Mouse (Mus musculus): ENCODE measurements around the gene Krt28.

The Krt28 gene

DNA sequence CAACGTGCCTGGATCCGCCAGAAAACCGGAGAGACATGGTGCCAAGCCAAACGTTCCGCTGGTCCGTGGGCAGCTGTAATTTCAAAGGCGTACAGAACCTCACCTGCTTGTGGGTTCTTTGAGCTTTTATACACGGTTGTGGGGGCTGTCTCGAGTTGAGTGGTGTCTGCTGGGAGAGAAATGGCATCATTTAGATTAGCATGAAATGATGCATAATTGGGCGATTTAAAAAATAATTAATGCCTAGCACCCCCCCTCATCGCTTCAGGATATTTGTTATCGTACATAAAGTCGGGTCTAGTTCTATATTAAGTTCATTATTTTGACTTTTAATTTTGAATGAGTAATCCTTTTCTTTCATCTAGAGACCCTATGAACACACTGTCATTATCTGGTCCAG is at the start of gene Krt28:
Krt28 (minus strand) TSS at position 101 of the 400 bp plus-strand sequence.
- no peak for DNase-seq

DNA sequence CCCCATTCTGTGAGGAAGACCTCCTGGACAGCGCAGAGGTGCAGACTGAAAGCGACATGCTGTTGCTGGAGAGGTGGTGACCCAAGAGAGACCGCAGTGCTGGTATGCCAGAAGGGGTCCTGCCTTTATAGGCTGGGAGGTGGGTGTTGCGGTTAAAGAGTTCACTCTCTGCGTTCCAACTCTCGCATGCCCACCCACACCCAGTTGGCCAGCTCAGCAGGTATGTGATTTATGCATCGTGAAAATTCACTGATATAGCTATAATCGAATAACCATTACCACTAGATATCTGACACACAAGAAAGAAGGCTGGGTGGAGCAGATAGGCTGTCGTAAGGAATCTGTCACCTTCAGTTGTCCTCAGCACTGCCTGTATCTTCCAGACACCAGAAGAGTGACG is 47.5 kb upstream of the Krt28 start, which contains the start of gene Krt12:
Krt12 (minus strand) TSS at position 101 of the 400 bp plus-strand sequence.
- no peak for DNase-seq

DNA sequence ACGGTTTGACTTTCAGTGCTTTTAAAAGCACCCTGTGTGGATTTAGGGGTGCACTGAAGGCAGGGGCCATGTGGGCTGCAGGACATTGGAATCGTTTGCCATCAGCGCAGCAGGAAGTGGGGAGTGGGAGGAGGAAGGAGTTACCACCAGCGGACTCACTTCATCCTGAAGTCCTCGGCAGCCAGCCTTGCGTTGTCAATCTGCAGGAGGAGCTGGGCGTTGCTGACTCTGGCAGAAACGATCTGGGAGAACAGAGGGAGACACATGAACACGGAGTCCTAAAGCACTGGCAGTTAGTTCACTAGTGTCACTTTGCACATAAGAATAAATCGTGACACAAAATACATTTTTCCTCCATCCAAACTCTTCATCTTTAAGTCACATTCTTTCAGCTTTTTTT is 45.9 kb upstream of the Krt28 start:
- DNase-seq = no peak

DNA sequence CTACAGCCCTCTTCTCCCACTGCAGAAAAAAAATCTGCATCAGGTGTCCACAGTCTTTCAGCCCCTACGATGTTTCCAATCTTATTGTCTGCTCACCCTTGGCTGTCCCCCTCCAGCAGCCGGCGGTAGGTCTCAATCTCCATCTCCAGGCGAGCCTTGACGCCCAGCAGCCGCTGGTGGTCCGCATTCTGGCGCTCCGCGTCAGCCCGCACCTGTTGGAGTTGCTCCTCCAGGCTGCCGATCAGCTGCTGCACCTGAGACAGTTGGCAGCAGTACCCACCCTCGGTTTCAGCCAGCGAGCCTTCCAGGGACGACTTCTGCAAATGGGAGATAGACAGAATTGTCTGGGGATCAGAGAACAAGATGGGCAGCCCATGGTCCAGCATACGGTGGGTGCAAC is 43.1 kb upstream of the Krt28 start:
- no peak for DNase-seq

DNA sequence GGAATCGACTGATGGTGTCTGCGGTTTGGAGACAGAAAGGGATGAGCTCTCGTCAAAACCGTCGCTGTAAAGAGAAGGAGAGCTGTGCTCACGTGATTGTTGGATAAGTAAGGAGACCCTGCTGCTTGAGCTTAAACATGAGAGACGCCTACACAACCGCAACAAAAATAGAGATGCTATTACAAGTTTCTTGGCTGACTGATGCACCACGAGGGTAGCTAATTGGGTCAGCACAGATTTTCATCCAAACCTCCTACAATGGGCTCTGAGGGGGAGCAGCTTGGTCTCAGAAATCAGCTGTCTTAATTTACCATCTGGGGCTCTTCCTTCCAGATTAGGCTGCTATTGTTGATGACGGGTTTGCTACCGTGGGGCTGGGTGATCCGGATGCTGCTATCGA is 42.2 kb upstream of the Krt28 start:
- DNase-seq = no peak

DNA sequence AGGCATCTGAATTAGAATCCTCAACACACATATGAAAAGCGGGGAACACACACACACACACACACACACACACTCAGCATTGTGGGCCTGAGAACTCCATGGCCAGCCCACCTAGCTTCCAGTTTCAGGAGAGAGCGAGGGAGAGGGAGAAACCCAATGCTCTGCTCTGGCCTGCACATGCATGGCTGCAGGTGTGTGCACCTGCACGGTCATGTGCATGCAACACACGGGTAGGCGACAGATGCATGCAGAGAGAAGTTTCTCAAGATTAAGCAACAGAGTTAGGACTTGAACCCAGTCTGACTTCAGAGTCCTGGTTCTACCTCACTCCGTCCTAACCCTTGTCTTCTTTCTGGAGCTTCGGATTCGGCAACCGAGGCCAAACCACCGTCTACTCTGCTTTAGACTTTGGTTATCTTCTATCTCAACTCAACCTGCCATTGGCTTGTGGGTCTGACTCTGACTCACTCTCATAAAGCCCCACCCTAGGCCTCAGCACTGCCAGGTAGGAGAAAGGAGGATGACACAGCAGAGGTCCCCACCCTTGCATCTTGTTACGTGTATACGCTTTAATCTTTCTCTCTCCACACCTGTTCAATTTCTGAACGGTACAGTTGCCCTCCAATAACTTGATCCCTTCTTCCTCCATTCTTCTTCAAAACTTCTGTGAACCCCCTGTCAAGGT is 39.9 kb upstream of the Krt28 start:
- no peak for DNase-seq

DNA sequence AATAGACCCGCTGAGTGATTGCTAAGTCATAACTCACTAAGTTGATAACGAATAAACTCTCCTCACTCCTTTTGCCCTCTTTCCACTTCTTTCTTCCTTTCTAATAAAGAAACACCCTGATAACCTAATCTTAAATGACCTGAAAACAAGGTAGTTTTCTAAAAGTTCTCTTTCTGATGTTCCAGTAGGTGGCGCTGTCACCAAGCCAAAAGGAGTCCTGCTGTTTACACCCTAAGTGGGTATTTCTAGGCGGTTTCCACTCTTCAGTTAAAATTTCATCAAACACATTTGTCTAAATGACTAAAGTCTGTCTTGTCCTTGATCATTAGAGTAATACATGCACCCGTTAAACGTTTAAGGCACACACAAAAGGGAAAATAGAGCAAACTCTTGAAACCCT is 38.5 kb upstream of the Krt28 start:
- peak; percentile 70 for DNase-seq

DNA sequence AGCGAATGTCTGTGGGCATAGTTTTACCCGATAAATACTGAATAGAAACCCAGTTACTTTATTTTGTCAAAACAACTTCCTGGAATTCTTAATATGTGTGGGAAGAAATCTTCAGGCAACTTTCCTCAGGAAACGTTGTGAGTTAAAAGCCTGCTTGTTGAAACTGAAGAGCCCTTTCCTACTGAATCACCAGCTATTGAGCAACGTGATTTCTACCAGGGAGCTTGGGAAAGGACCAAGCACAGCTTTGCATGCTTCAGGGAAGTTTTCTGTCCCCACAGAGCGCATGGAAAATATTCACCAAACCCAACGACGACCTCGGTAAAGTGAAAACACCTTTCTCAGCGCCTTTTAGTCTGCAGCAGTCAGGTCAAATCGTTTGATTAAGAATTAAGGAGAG is 31.5 kb upstream of the Krt28 start:
- no peak for DNase-seq

DNA sequence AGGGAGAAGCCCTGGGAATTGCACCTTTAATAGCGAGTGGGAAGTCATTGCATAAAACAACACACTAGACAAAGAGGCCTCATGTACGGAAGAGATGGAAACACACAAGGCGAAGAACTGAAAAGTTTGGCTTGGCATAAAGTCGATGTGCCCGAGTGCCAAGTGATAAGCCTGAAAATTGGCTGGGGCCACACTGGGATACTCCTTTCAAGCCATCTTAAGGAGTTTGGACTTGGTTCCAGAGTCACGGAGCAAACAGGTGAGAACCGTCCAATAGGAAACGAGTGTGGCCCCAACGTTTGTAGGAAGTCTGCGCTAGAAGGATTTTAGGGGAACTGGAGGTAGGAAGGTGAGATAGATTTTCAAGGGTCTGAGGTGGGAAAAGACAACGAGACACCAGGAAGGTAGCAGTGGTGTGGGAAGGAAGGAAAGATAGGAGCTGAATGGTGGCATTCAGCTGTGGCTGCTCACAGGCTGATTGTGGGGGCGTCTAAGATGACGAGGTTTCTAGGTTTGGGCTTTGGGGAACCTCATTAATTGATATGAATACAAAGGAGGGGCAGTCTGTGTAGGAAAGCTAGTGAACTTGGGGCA is 25.4 kb upstream of the Krt28 start:
- DNase-seq = no peak

DNA sequence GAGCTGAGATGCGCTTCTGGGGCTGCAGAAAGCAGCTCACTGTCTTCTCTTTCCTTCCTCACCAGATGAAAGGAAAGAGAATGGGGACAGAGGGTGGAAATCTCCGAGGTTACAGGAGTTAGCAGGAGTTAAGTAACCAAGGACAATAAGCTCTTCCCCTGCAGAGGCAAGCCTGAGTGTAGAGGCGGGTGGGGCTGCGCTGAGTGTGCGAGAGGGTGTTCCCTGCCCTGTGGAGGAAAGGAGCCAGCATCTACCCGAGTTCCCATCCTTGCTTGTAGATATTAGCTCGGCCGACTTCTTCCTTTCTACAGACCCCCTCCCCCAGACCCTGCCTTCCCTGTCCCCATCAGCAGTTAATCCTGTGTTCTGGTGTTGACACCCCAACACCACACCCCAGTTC is 24.1 kb upstream of the Krt28 start:
- no peak for DNase-seq

DNA sequence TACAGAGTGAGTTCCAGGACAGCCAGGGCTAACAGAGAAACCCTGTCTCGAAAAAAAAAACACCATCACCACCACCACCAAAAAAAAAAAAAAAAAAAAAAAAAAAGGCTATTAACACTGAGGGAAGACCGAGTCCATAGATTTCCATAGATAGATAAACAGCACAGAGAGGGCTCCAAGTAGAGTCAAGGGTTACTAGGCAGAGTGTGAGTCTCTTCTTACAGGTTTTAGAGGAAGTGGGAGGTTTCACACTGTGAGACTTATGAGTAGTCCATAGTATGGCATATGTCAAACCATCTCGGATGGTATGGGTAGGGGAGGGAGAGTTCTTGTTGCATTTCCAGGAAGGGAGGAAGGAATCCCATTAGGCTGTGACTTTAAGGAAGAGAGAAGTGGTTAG is 23.4 kb upstream of the Krt28 start:
- no peak for DNase-seq

DNA sequence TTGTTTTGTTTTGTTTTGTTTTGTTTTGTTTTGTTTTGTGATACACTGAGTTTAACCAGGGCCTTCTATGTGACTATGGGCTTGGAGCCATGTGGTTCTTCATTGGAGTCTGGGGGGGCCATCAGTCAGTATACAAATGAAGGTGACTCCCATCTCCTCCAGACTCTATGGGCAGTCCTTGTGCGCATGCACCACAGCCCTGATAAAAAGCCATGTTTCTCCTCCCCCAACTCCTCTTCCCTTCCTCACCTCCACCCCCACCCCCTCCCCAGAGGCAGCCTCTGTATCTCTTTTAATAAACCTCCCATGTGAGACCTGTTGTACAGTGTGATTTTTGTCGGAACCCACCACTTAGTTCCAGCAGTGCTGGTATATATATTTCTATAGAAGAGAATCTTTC is 22.0 kb upstream of the Krt28 start:
- no peak for DNase-seq

DNA sequence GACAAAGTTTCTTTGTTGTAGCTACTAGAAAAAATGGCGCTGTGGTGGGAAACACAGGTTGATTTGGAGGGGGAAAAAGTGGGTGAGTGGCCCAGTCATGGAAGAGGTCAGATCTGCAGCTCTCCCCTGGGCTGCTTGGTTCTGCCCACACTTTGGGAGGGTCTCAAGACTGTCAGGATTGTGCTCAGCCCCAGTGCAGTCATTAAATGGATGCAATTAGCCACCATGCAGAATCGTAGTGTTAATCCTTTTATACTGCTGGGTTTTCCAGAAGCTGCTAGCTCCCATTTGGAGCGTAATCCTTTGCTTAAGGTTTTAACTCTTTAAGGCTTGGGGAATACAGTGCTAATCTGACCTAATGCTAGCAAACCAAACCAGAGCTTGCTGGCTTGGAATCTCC is 21.3 kb upstream of the Krt28 start:
- no peak for DNase-seq

DNA sequence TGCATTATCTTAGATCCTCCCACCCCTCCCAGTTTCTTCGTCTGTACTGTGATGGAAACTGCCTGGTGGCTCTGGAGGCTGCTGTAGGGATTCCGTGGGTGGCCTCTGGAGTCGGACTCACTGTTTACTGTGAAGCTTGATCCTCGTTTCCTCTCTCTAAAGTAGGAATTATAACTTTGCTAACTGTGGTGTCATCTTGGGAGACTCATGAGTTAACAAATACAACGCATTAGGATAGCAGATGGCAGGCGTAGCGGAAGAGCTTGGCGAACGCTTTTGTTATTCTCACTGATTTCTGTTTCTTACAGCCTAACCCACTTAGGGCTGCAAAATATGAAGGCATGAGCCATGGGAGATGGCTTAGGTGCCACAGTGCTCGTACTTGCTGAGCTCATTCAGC is 17.8 kb upstream of the Krt28 start:
- DNase-seq = no peak

DNA sequence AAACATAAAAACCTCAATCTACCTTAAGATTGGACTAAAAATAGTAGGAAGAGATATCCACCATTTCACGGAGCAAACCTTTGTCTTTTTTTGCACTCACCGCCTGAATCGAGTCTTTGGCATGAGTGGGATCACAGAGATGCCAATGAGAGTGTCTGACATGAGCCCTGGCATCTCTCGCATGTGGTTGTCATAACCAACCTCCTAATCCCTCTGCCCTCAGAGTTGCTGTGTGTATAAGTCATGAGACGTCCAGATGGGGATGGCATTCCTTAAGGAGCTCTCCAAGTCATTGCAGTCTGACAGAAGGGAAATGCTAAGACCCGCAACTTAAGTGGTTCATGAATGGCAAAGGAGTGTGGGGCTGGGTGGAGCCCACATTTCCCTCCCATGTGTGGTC is 16.7 kb upstream of the Krt28 start:
- no peak for DNase-seq

DNA sequence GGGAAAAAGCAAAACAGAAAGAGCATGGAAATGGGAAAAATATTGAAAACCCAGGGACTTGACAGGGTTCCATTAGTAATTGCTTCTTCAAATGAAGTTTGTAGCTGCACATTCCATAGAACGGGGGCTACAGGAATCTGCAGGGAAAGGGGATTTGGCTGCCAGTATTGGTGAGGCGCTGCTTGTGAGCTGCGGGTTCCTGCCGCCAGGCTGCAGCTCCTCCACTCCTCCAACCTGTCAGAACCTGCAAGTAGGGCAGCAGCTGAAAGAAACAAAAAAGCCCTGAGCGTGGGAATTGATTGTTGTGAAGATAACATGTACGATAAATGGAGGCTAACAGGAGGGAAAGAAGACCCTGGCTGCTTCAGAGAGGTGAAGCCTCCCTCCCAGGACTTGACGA is 16.2 kb upstream of the Krt28 start:
- DNase-seq = no peak

DNA sequence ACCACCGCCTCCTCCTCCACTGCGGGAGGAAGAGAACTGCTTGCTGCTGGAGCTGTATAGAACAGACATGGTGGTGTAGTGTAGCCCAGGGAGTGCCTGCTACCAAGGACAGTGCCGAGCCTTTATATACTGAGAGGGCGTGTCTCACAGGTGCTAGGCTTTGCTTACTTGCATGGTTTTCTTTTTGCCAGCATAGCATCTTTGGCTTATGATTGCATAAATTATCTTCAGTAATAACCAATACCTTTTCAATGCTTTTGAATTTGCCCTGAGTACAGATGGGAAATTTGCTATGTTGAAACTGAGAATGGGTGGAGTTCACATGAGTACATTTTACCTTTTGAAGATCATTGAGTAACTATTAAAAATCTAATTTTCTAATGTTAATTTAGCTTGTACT is 14.6 kb upstream of the Krt28 start, which contains the start of gene Krt10:
Krt10 (minus strand) TSS at position 101 of the 400 bp plus-strand sequence.
- no peak for DNase-seq

DNA sequence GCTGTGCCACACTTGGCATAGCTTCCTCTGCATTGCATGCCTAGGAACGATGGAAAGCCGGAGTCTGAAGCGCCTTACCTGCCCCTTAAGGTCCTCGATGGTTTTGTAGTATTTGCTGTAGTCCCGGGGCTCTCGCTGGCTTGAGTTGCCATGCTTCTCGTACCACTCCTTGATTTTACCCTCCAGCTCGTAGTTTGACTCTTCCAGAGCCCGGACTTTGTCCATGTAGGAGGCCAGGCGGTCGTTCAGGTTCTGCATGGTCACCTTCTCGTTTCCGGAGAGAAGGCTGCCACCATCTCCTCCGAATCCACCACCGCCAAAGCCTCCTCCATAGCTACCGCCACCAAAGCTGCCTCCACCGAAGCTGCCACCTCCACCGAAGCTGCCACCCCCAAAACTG is 14.0 kb upstream of the Krt28 start:
- DNase-seq = no peak

DNA sequence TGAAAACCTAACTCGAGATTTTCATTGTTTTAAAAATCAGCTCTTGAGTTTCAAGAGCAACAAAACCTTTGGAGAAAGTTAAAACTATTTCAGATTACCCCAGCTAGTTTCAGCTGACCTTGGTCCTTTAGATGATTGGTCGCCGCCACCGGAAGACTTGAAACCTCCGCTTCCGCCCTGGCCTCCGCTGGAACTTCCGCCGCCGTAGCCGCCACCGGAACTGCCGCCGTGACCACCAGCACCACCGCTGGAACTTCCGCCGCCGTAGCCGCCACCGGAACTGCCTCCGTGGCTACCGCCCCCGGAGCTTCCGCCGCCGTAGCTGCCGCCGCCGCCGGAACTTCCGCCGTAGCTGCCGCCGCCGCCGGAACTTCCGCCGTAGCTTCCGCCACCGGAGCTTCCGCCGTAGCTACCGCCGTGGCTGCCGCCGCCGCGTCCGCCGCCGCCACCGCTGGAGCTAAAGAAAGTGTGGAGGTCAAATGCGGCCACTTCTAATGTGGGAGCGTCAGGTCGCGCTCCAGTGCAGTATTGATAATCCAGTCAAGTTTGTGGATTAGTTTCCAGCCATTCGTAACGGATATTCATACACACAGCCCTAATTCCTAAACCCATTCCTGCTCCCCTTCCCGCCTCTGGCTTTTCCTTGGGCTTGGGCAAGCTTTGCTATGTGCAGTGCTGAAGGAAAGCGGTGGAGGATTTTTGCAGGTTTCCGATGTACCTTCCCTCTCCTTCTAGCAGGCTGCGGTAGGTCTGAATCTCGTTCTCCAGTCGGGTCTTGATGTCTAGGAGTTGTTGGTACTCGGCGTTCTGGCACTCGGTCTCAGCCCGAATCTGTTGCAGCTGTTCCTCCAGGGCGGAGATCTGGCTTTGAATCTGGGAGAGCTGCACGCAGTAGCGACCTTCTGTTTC is 11.4 kb upstream of the Krt28 start:
- DNase-seq = peak; percentile 81

DNA sequence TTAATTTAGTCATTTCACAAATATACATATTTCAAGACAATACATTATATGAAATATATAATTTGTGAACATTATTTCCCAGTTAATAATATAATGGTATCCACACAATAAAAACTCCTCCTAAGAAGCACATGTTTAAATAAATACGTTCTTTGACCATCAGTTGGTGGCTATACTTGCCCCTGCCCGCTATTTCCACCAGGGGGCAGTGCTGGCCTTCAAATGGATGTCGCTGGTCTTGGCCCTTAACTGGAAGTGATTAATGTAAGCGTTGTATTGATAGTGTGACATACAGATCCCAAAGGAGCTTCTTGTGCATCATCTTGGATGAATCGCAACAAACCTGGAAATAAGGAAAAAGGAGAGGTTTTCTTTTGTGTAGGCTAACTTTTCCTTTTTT is 4.9 kb upstream of the Krt28 start:
- DNase-seq = peak; percentile 78

DNA sequence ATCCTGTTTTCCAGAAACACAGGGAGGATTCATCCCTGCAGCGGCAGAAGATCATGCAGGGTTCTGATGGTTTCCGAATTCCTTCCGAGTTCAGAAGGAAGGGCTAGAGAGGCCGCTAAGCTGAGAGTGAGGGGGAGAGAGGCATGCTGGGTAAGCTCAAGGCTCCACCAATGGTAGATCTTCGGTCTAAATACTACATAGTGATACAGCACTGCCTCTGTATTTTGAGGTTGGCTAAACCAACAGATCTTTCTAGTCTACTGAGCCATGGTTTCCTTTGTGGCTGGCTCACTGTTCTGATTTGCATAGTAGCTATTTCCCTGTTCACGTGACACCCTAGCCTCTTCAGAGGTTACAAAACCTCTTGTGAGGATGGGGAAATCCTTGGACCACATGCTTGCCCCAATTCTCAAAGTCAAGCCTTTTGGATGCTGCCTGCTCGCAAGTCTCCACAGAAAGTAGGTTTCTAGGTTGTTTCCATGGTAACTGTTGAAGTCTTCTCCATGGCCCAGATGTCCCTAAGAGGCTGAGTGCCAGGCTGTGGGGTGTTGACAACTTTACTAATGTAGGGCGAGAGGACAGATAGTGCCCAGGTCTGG is 4.8 kb downstream of the Krt28 start:
- peak; percentile 35 for DNase-seq

DNA sequence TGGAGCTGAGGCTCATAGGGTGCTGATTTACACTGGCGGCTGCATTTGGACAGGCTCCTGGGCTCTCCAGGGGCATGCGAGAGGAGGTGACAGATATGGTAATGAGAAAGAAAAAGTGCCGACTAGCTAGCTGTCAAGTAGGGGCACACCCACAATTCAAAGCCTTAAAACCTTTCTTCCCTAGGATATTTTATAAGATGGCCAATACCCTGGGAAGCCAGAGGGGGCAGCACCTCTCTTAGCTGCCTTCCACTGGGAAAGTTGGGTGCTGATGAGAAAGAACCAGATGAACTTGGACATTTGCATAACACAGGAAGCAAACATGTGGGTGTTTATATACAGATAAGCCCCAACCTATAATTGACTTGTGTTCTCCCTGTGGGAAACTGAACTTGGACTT is 5.5 kb downstream of the Krt28 start:
- DNase-seq = peak; percentile 24

DNA sequence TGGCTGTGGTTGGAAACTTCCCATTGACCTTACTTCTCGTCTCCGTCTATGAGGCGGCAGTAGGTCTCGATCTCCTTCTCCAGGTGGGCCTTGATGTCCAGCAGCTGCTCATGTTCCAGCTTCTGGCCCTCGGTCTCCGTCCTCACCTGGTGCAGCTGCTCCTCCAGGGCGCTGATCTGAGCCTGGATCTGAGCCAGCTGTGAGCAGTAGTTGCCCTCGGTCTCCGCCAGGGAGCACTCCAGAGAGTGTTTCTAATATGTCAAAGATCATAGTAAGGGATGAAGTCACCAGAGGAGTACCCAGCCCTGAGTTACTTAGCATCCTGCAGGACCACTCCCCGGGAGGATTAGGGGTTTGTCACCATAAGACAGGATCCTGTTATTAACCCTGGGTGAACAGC is 7.9 kb downstream of the Krt28 start:
- no peak for DNase-seq

DNA sequence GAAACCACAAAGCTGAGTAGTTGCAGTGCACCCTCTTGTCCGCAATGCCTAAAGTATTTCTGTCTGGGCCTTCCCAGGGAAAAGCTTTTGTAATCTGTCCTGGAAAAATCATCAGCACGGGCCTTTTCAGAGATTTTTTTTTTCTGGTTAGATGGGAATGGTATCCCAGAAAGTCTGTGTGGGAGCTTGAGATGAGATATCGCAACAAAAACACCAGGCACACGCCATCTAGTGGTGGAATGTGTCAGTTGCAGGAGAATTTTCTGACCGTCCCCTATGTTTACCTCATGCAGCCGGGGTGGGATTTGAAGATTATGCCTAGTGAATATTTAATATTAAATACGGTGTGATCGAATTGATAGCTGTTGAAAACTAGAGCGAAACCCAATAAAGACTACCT is 10.3 kb downstream of the Krt28 start:
- DNase-seq = peak; percentile 13
